Mouse (Mus musculus) heart, embryonic 14.5 days (tissue): ENCODE data around the gene Rasa4. TPM values are rescaled to one million over a fixed set of nuclear protein-coding genes. Genes with fewer than 3 reads are reported as not detected.
"Not testable (repeated sequence)": the region's sequence is repeated elsewhere in the genome, so short reads cannot be mapped to it uniquely, and the experiment has no call there.

Experiments
- ATAC-seq: fragments of 200-750 bp; cut with Nextera tagmentation; 2 replicates; pipeline ENCODE4 v1.8.0; 2017; ENCODE audit warnings: low read depth, moderate TSS enrichment; ENCODE audit not compliant: insufficient number of reproducible peaks, insufficient read depth, low FRiP score
- H3K27ac ChIP-seq, 2 experiments: fragments of 200-500 bp in 1 of 2; fragments of 300-500 bp in 1 of 2; sonication (generic) in 1 of 2; replicated peaks in 1 of 2; 2 replicates each; pipeline ENCODE4 v1.5.1; 2012 to 2014; ENCODE audit warnings: low read depth in 2 of 2, low read length in 2 of 2, control low read depth in 1 of 2, mild to moderate bottlenecking in 1 of 2, mixed read lengths in 1 of 2; ENCODE audit not compliant: control insufficient read depth in 1 of 2, insufficient read depth in 1 of 2
- H3K27me3 ChIP-seq: fragments of 300-500 bp; sonication (generic); 2 replicates; pipeline ENCODE4 v1.6.1; 2014; ENCODE audit warnings: mild to moderate bottlenecking, low read length, control low read depth; ENCODE audit not compliant: control insufficient read depth, insufficient read depth
- H3K36me3 ChIP-seq: fragments of 300-500 bp; sonication (generic); 2 replicates; pipeline ENCODE4 v1.6.1; 2014; ENCODE audit warnings: mild to moderate bottlenecking, control low read depth, low read length, mixed read lengths; ENCODE audit not compliant: control insufficient read depth, insufficient read depth
- H3K4me1 ChIP-seq, 2 experiments: fragments of 200-500 bp in 1 of 2; fragments of 300-500 bp in 1 of 2; sonication (generic) in 1 of 2; 2 replicates each; pipeline ENCODE4 v1.6.1; 2012 to 2014; ENCODE audit warnings: low read length in 2 of 2, control low read depth in 1 of 2, mixed read lengths in 1 of 2; ENCODE audit not compliant: control insufficient read depth in 2 of 2, insufficient read depth in 2 of 2
- H3K4me2 ChIP-seq: fragments of 300-500 bp; sonication (generic); 2 replicates; pipeline ENCODE4 v1.6.1; 2014; ENCODE audit warnings: mild to moderate bottlenecking, low read length
- H3K4me3 ChIP-seq, 2 experiments: fragments of 200-500 bp in 1 of 2; fragments of 300-500 bp in 1 of 2; sonication (generic) in 1 of 2; 2 replicates each; pipeline ENCODE4 v1.5.1; 2012 to 2014; ENCODE audit warnings: low read length in 2 of 2, mild to moderate bottlenecking in 2 of 2, control low read depth in 1 of 2, low read depth in 1 of 2, moderate library complexity in 1 of 2; ENCODE audit not compliant: control insufficient read depth in 1 of 2, insufficient read depth in 1 of 2
- H3K9ac ChIP-seq: fragments of 300-500 bp; sonication (generic); 2 replicates; pipeline ENCODE4 v1.6.1; 2014; ENCODE audit warnings: mild to moderate bottlenecking, low read length
- H3K9me3 ChIP-seq: fragments of 300-500 bp; sonication (generic); 2 replicates; pipeline ENCODE4 v1.6.1; 2016; ENCODE audit warnings: low read length, control low read depth; ENCODE audit not compliant: control insufficient read depth
- WGBS: fragments of 180-500 bp; shearing (Covaris S2); extraction: QIAGEN DNeasy Blood & Tissue Kit; methylation state at CpG from one replicate; pipeline ENCODE4 v1.1.7; 2014; 5-methylcytosine and 5-hydroxymethylcytosine counted together
- polyA plus RNA-seq: library from polyadenylated mRNA; unstranded; fragments of >200 nt; fragmentation: Nextera tagmentation; extraction: Ambion mirVana; gene quantifications from 2 replicates; pipeline ENCODE4 v1.2.1, GENCODE M21; 2014

Rasa4 gene
- polyA plus RNA-seq, 1 experiment from 2014 or later = 1.3 TPM

GRCm38 (mm10) chr5:136142746-136143145, 59.0 kb downstream of the Rasa4 start:
- Histone ChIP-seq H3K9me3 (0 out of 2 replicates have a peak, but pooled peaks cover 9% of the 10 kb centered on the region), H3K4me1 (no peaks in the 10 kb centered on the region), H3K4me3 (no peak overlapping the region), H3K9ac (no peak overlapping the region), H3K27me3 (no peaks in the 10 kb centered on the region), H3K27ac (no peak overlapping the region), H3K36me3 (peaks cover 39% of the 10 kb centered on the region), H3K4me2 (no peak overlapping the region)
- 86% methylated on average over 5 of the region's 5 CpGs for WGBS
- ATAC-seq = no peak

- WGBS = 83% methylated on average over 6 of the region's 6 CpGs
- Histone ChIP-seq H3K9ac (no peak overlapping the region), H3K9me3 (0 out of 2 replicates have a peak, but pooled peaks cover 9% of the 10 kb centered on the region), H3K36me3 (peaks cover 37% of the 10 kb centered on the region), H3K27me3 (no peaks in the 10 kb centered on the region), H3K4me2 (no peak overlapping the region), H3K27ac (no peak overlapping the region), H3K4me1 (no peaks in the 10 kb centered on the region), H3K4me3 (no peak overlapping the region)
- no peak for ATAC-seq
These were observed 59.5 kb downstream of the Rasa4 start for GRCm38 (mm10) chr5:136143161-136143755.

GRCm38 (mm10) chr5:136144606-136145430, 61.1 kb downstream of the Rasa4 start:
- H3K4me1 ChIP-seq = no peaks in the 10 kb centered on the region
- no peak overlapping the region for H3K4me2 ChIP-seq
- 0 out of 2 replicates have a peak, but pooled peaks cover 9% of the 10 kb centered on the region for H3K9me3 ChIP-seq
- H3K36me3 ChIP-seq = peaks cover 25% of the 10 kb centered on the region
- no peaks in the 10 kb centered on the region for H3K27me3 ChIP-seq
- no peak for ATAC-seq
- no peak overlapping the region for H3K9ac ChIP-seq
- no peak overlapping the region for H3K27ac ChIP-seq
- 57% methylated on average over 12 of the region's 12 CpGs for WGBS
- H3K4me3 ChIP-seq = no peak overlapping the region

- Histone ChIP-seq H3K4me2 (no peak overlapping the region), H3K9ac (no peak overlapping the region), H3K27ac (no peak overlapping the region), H3K4me3 (no peak overlapping the region), H3K9me3 (0 out of 2 replicates have a peak, but pooled peaks cover 9% of the 10 kb centered on the region), H3K36me3 (peaks cover 4% of the 10 kb centered on the region; the same call in 1 of the 2 replicates), H3K27me3 (no peaks in the 10 kb centered on the region), H3K4me1 (no peaks in the 10 kb centered on the region)
- WGBS = 75% methylated on average over 1 of the region's 1 CpGs
- ATAC-seq = no peak
These were observed 63.2 kb downstream of the Rasa4 start for GRCm38 (mm10) chr5:136146936-136147335.

GRCm38 (mm10) chr5:136147704-136148103, 64.0 kb downstream of the Rasa4 start:
- Histone ChIP-seq H3K36me3 (no peaks in the 10 kb centered on the region), H3K9me3 (0 out of 2 replicates have a peak, but pooled peaks cover 6% of the 10 kb centered on the region), H3K4me3 (no peak overlapping the region), H3K4me1 (no peaks in the 10 kb centered on the region), H3K27ac (no peak overlapping the region), H3K9ac (no peak overlapping the region), H3K4me2 (no peak overlapping the region), H3K27me3 (no peaks in the 10 kb centered on the region)
- ATAC-seq = no peak
- WGBS = 66% methylated on average over 8 of the region's 8 CpGs

GRCm38 (mm10) chr5:136149134-136149576, 65.4 kb downstream of the Rasa4 start:
- H3K9me3 ChIP-seq, H3K27ac ChIP-seq, H3K4me2 ChIP-seq, H3K27me3 ChIP-seq, ATAC-seq, H3K4me1 ChIP-seq, H3K4me3 ChIP-seq, H3K9ac ChIP-seq, H3K36me3 ChIP-seq: not testable (repeated sequence)
- 71% methylated on average over 5 of the region's 5 CpGs for WGBS

- 74% methylated on average over 8 of the region's 8 CpGs for WGBS
- ATAC-seq = no peak
- H3K36me3 ChIP-seq = no peaks in the 10 kb centered on the region
These were observed 68.6 kb downstream of the Rasa4 start for GRCm38 (mm10) chr5:136152365-136152764.

More at GRCm38 (mm10) chr5:136152365-136152764, 68.6 kb downstream of the Rasa4 start:
- Histone ChIP-seq H3K4me3 (no peak overlapping the region), H3K27me3 (no peaks in the 10 kb centered on the region), H3K9ac (no peak overlapping the region), H3K27ac (no peak overlapping the region), H3K4me1 (no peaks in the 10 kb centered on the region), H3K4me2 (no peak overlapping the region), H3K9me3 (no peaks in the 10 kb centered on the region)
